Mouse (Mus musculus): ENCODE measurements around the gene Preb.

DNA sequence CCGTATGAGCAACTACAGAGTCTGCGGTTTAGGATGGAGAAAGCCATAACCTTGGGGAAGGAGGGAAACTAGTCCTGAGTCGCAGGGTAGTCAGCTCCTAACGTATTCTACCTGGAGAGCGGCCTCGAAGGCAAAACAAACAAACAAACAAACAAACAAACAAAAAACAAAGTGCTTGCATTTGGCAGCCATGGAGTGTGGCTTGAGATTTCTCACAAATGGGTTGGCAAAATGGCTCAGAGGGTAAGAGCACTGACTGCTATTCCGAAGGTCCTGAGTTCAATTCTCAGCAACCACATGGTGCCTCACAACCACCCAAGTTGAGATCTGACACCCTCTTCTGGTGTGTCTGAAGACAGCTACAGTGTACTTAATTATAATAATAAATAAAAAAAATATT is 50.3 kb downstream of the Preb start:
- TF ChIP-seq ZC3H11A (IDR thresholded peaks at IDR 0.05; ENCODE audit: borderline replicate concordance, low read depth, low read length) (no peak), CHD2 (IDR thresholded peaks at IDR 0.05; ENCODE audit: low read depth, low read length) (no peak), MAFK (IDR thresholded peaks at IDR 0.05; ENCODE audit: insufficient read depth, low read depth, low read length) (no peak), HCFC1 (IDR thresholded peaks at IDR 0.05; ENCODE audit: borderline replicate concordance, insufficient read depth, low read length) (no peak)

All from ES-E14 (cell line).